Mouse (Mus musculus) erythroblast, embryonic 14.5 days (primary cell): ENCODE data around the gene Ppm1l. TPM values are rescaled to one million over a fixed set of nuclear protein-coding genes. Genes with fewer than 3 reads are reported as not detected.

Experiments used
- H3K27me3 ChIP-seq: 2 replicates; pipeline ENCODE4 v1.6.1; 2012; ENCODE audit warnings: inconsistent platforms; ENCODE audit not compliant: control insufficient read depth
- H3K36me3 ChIP-seq: 2 replicates; pipeline ENCODE4 v1.6.1; 2012; ENCODE audit warnings: mild to moderate bottlenecking, inconsistent platforms; ENCODE audit not compliant: control insufficient read depth
- H3K4me1 ChIP-seq: 2 replicates; pipeline ENCODE4 v1.6.1; 2012; ENCODE audit warnings: inconsistent platforms; ENCODE audit not compliant: control insufficient read depth
- H3K4me3 ChIP-seq: replicated peaks from 2 replicates; pipeline ENCODE3; 2012; ENCODE audit warnings: moderate library complexity, mild to moderate bottlenecking, inconsistent platforms
- H3K9me3 ChIP-seq: 2 replicates; pipeline ENCODE4 v1.6.1; 2012; ENCODE audit warnings: low read length, inconsistent platforms, mixed read lengths; ENCODE audit not compliant: control insufficient read depth
- GATA1 ChIP-seq: IDR thresholded peaks from 2 replicates; pipeline ENCODE4 v1.6.1; 2012; ENCODE audit warnings: low read length, inconsistent platforms, mixed read lengths
- TAL1 ChIP-seq: IDR thresholded peaks from 3 replicates; pipeline ENCODE4 v1.6.1; 2012; ENCODE audit warnings: low read length, inconsistent platforms, mixed read lengths
- polyA plus RNA-seq: library from polyadenylated mRNA; stranded (reverse); fragments of >175 nt; gene quantifications from 2 replicates; pipeline ENCODE4 v1.2.3, GENCODE M21; 2012

The Ppm1l gene
- polyA plus RNA-seq, 1 experiment, result 0.28 TPM

DNA sequence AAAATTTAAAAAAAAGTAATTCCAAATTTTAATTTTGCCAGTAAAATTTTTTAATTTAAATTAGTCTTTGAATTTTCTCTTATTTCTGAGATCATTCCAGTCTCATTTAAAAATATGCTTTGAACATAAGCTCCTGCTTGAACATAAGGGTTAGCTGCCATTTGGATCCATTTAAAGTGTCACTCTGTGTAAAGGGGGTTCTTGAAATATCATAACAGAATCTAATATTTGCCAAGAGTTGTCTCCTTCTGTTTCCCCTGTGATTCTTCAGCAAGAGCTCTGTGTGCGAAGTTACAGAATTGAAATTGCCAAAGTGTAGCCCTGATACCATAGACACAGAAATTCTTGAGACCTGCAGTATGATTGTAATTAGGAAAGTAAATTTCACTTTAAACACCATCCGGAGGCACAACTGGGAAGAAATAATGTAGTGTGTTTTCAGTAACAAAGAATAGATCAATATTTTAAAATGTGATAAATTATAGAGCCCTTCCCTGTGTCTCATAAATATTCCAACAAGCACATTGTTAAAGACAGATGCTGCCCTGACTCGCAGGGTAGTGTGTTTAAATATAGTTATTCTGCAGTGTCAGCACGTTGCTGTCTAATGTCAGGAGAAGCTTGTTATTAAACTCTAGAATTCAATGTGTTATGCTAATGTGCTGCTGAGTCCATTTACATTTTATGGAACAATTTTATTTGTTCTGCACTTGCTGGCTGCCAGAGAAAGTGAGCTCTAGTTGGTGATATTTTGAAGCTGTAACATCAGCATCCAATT, 177.8 kb downstream of the Ppm1l start:
- Histone ChIP-seq H3K27me3 (no peaks in the 10 kb centered on the region), H3K4me3 (no peak overlapping the region), H3K36me3 (no peaks in the 10 kb centered on the region), H3K4me1 (no peaks in the 10 kb centered on the region), H3K9me3 (no peaks in the 10 kb centered on the region)
- TF ChIP-seq GATA1, result no peak
- no peak for TF ChIP-seq TAL1

DNA sequence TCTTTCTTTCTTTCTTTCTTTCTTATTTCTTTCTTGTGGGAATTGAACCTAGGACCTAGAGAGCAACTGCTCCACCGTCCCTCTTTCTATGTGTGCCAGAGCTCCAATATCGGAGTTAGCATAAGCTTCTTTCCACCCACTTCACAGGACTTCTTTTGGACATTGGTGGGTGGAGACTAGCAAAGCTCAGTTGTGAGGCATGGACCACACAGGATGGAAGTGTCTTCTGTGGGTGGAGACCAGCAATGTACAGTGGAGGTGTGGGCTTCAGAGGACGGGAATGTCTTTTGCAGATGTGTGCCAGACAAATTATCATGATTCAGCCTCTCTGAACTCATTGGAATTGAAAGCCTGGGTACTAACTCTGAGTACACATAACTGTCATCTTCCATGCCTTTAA, 180.5 kb downstream of the Ppm1l start:
- no peaks in the 10 kb centered on the region for H3K9me3 ChIP-seq

GRCm38 (mm10) chr3:69502009-69502408, 185.3 kb downstream of the Ppm1l start:
- TF ChIP-seq TAL1, result no peak
- no peak for TF ChIP-seq GATA1
- no peaks in the 10 kb centered on the region for H3K9me3 ChIP-seq

More for the DNA sequence above, 180.5 kb downstream of the Ppm1l start:
- Histone ChIP-seq H3K4me3 (no peak overlapping the region), H3K36me3 (peaks cover 4% of the 10 kb centered on the region), H3K4me1 (no peaks in the 10 kb centered on the region), H3K27me3 (no peaks in the 10 kb centered on the region)
- TF ChIP-seq TAL1 (no peak), GATA1 (no peak)

DNA sequence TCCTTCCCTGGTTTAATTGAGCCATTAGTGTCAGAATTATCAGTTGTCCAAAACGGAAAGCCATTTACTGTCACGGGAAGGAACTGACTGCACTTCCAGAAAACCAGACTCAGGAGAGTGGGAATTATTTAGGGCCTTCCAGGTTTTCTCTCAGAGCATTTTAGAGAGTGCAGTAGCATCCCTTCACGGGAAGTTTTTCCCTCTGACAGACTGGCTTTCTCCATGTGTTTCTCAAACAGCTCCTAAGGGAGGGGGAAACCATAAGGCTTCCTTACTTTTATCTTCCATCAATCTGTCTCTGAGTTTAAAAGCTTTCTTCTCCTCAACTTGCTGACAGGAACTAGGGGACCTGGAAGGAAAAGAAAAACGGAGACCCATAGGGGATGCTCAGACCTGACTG, 185.9 kb downstream of the Ppm1l start:
- Histone ChIP-seq H3K27me3 (no peaks in the 10 kb centered on the region), H3K9me3 (no peaks in the 10 kb centered on the region), H3K4me3 (no peak overlapping the region), H3K4me1 (no peaks in the 10 kb centered on the region), H3K36me3 (peaks cover 4% of the 10 kb centered on the region)
- TF ChIP-seq GATA1, result no peak
- TF ChIP-seq TAL1, result no peak

More at GRCm38 (mm10) chr3:69502009-69502408, 185.3 kb downstream of the Ppm1l start:
- Histone ChIP-seq H3K4me1 (no peaks in the 10 kb centered on the region), H3K36me3 (peaks cover 4% of the 10 kb centered on the region), H3K27me3 (no peaks in the 10 kb centered on the region), H3K4me3 (no peak overlapping the region)

GRCm38 (mm10) chr3:69505090-69505489, 188.4 kb downstream of the Ppm1l start:
- Histone ChIP-seq H3K4me3 (no peak overlapping the region), H3K4me1 (no peaks in the 10 kb centered on the region), H3K36me3 (peaks cover 3% of the 10 kb centered on the region), H3K9me3 (no peaks in the 10 kb centered on the region), H3K27me3 (no peaks in the 10 kb centered on the region)
- TF ChIP-seq GATA1 (no peak), TAL1 (no peak)

GRCm38 (mm10) chr3:69506352-69506751, 189.7 kb downstream of the Ppm1l start:
- Histone ChIP-seq H3K36me3 (no peaks in the 10 kb centered on the region), H3K27me3 (no peaks in the 10 kb centered on the region), H3K4me3 (no peak overlapping the region), H3K4me1 (no peaks in the 10 kb centered on the region), H3K9me3 (no peaks in the 10 kb centered on the region)
- TF ChIP-seq GATA1 (no peak), TAL1 (no peak)

DNA sequence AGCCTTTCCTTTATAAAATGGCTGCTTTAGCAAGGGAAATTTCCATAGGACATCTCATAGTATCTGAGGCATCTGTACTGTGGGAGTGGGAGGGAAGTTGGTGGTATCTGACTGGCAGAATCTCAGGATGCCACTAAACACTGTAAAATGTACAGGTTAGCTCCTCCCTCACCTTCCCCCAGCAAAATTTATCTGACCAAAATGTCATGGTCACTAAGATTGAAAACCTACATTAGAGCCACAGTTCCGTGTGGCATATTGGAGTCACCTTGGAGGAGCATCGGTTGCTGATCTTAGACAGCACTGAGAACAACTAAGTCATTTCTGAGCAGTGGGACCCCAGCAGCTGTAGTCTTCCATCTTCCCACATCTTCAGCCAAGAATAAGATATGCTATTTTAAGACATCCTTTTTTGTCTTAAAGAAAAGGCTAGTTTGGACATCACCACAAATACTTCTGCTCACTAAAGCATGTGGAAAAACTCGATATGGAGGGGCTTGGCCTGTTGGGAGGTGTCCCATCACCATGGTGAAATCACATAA, 192.8 kb downstream of the Ppm1l start:
- no peaks in the 10 kb centered on the region for H3K4me1 ChIP-seq
- no peak for TF ChIP-seq TAL1
- no peak overlapping the region for H3K4me3 ChIP-seq
- no peaks in the 10 kb centered on the region for H3K27me3 ChIP-seq
- H3K9me3 ChIP-seq, result no peaks in the 10 kb centered on the region
- H3K36me3 ChIP-seq, result no peaks in the 10 kb centered on the region

- H3K9me3 ChIP-seq, result no peaks in the 10 kb centered on the region
- no peaks in the 10 kb centered on the region for H3K4me1 ChIP-seq
- H3K36me3 ChIP-seq, result no peaks in the 10 kb centered on the region
- TF ChIP-seq TAL1 (no peak), GATA1 (no peak)
- no peak overlapping the region for H3K4me3 ChIP-seq
- H3K27me3 ChIP-seq, result no peaks in the 10 kb centered on the region
Measured at GRCm38 (mm10) chr3:69511881-69512280, 195.2 kb downstream of the Ppm1l start.

- Histone ChIP-seq H3K27me3 (no peaks in the 10 kb centered on the region), H3K9me3 (no peaks in the 10 kb centered on the region), H3K4me3 (no peak overlapping the region), H3K36me3 (no peaks in the 10 kb centered on the region), H3K4me1 (no peaks in the 10 kb centered on the region)
- TF ChIP-seq GATA1 (no peak), TAL1 (no peak)
Measured at GRCm38 (mm10) chr3:69512402-69512801, 195.7 kb downstream of the Ppm1l start.
